Mouse (Mus musculus): ENCODE results near the gene Abcg8.
A peak's percentile ranks its signal among the peaks of the same experiment; 100 is the strongest.

Gene Abcg8

GRCm38 (mm10) chr17:84675951-84676366 is at the start of gene Abcg8:
Gene Abcg8, plus strand, starts transcription at chr17:84676302.
- no peak for DNase-seq (ENCODE audit: low spot score in 2 of 2)

DNA sequence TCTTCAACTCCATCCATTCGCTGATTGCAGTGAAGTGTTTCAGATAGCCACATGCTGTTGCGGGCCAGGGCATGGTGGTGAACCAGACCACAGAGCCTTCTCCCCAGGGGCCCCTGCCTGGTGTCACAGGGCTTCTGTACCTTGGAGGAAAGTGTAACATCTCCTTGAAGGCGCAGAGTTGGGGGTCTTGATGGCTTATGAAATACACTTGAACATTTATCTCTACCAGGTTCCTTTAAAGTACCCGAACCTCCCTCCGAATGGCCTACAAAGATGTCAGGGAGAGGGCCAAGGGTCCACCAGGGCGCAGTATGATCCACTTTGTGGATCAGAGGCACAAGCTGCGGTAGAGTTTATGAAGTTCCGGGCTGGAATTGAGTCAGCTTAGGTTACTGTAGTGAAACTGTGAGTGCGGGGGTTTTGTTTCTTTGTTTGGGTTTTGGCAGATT is 49.2 kb upstream of the Abcg8 start:
- no peak for DNase-seq (ENCODE audit: low spot score in 2 of 2)

DNA sequence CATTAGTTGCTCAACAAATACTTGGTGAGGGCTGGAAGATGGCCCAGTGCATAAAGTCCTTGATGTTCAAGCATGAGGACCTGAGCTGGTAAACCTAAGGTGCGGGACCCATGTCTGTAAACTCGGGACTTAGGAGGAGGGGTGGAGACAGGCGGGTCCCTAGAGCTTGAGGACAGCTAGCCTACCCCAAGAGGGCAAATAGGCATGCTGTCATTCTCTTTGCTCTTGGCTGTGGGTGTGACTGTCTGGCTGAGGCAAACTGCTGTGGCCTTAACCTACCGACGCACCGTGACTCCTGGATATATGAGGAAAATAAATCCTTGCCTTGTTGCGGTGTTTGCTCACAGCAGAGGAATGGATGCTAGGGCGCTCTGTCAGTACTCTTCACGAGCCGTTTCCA is 48.4 kb upstream of the Abcg8 start:
- no peak for DNase-seq (ENCODE audit: low spot score in 2 of 2)

GRCm38 (mm10) chr17:84628611-84629010 is 47.5 kb upstream of the Abcg8 start:
- no peak for DNase-seq (ENCODE audit: low spot score in 2 of 2)

GRCm38 (mm10) chr17:84631836-84632235 is 44.3 kb upstream of the Abcg8 start:
- DNase-seq (ENCODE audit: low spot score in 2 of 2) = no peak

DNA sequence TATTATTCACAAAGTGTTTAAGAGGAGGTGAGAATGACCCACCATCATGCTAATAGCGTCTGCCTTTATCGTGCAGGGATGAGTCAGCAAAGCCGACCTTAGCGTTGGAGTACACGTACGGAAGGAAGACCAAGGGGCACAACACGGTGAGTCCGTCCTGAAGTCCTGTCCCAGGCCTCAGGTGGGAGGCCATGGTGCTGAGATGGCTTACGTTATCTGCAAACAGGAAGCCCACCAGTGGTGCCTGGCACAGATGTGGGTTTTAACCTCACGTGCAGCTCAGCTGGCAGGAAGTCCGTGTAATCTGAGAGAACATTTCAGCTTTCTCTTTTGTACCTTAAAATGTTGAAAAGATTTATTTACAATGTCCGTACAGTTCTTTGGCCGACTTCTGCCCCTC is 42.7 kb upstream of the Abcg8 start:
- DNase-seq (ENCODE audit: low spot score in 2 of 2) = peak; percentile 33 to 48

GRCm38 (mm10) chr17:84636328-84636727 is 39.8 kb upstream of the Abcg8 start:
- DNase-seq (ENCODE audit: low spot score in 2 of 2) = no peak

GRCm38 (mm10) chr17:84637971-84638370 is 38.1 kb upstream of the Abcg8 start:
- DNase-seq (ENCODE audit: low spot score in 2 of 2) = no peak

DNA sequence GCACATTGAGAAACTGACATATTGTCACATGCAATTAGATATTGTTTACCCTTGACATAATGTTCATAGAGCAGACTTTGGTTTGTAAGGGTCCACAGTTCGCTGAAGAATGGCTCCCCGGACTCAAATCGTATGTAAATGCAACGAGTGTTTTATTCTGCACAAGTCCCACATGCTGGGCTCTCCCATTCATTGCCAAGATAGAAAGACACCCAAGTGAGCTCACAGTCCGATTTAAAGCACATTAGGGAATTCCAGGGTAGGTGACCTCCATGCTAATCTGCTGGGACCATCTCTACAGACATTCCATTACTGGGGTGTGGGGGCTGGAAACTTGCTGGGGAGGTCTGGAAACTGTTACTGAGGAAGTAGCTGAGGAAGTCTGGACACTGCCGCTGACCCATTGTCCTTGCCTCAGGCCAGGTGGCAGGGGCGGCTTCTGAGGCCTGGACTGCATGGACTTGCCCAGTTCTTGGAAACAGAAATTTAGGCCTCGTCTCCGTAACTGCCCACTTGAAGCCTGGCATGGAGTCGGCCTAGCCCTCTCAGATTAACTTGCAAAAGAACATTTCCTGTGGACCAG is 36.2 kb upstream of the Abcg8 start:
- no peak for DNase-seq (ENCODE audit: low spot score in 2 of 2)

GRCm38 (mm10) chr17:84641893-84642292 is 34.2 kb upstream of the Abcg8 start:
- peak; percentile 35 to 63 for DNase-seq (ENCODE audit: low spot score in 2 of 2)

DNA sequence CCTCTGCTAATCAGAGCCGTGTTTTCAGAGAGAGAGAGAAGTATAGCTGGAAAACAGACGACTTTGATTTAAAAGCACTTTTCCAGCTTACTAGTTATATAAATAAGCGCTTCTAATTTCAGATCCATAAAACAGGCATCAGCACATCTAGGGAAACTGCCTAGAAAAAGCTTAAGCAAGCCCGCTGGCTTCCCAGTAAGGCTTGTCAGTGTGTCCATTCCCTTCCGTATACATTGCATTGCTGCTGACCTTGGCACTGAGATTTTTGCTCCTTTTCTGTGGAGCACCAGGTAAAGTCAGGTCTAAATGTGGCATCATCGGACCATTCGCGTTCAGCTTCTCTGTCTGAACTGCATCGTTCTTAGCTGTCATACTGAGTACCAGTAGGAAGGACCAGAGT is 33.8 kb upstream of the Abcg8 start:
- no peak for DNase-seq (ENCODE audit: low spot score in 2 of 2)

DNA sequence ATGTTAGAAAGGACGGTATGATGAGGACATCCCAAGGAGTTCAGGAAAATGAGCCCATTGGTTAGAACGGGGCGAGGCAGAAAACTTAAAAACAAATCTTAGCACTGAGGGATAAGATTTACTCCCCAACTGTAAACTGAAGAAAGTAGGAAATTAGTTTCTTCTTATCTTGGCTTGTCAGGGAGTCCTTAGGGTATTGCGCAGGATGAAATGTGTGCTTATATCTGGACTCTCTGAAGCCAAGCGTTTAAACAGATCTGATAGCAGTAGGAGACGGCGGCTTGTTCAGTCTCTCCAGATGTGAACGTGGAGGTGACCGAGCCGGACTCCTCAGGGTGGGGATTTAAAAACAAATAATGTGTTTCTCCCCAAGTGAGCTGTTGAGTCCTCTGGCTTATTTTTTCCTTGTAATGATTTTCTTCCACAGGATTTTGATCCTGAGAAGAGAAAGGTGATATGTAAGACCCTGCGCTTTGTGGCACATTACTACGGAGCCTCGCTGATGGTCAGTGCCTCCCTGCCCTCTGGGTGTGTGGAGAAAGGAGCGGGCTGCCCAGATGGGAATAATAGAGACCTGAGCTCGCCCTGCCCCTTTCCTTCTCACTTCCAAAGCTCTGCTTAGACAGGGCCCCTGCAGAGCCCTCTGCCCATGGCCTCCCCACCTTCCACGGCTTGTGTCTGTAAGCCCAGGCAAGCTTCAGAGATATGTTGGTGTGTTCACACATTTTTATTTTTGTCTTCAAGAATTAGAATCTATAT is 31.6 kb upstream of the Abcg8 start:
- DNase-seq (ENCODE audit: low spot score in 2 of 2) = no peak

GRCm38 (mm10) chr17:84645119-84645518 is 31.0 kb upstream of the Abcg8 start:
- DNase-seq (ENCODE audit: low spot score in 2 of 2) = no peak

GRCm38 (mm10) chr17:84645894-84646293 is 30.2 kb upstream of the Abcg8 start:
- DNase-seq (ENCODE audit: low spot score in 2 of 2) = no peak

DNA sequence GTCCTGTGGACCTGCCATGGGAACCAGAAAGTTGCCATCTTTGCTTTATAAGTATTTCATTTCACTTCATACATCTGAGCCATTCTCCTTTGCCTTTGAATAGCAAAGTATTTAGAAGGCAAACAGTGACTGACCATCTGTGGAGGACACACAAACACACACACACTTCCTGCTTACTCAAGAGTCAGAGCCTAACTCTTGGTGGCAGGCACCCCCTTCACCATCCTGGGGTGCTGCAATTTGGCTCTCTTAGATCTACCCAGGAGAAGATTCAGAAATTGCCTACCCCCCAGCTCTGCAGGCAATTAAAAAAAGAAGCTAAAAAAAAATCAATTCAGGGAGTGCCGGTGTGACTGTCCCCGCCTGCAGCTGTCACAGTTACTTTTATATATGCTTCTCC is 29.6 kb upstream of the Abcg8 start:
- DNase-seq (ENCODE audit: low spot score in 2 of 2) = no peak

GRCm38 (mm10) chr17:84647630-84648029 is 28.5 kb upstream of the Abcg8 start:
- no peak for DNase-seq (ENCODE audit: low spot score in 2 of 2)

GRCm38 (mm10) chr17:84650302-84651017 is 25.6 kb upstream of the Abcg8 start:
- DNase-seq (ENCODE audit: low spot score in 2 of 2) = no peak

- DNase-seq (ENCODE audit: low spot score in 2 of 2) = no peak
Measured at GRCm38 (mm10) chr17:84653544-84653943, 22.6 kb upstream of the Abcg8 start.

DNA sequence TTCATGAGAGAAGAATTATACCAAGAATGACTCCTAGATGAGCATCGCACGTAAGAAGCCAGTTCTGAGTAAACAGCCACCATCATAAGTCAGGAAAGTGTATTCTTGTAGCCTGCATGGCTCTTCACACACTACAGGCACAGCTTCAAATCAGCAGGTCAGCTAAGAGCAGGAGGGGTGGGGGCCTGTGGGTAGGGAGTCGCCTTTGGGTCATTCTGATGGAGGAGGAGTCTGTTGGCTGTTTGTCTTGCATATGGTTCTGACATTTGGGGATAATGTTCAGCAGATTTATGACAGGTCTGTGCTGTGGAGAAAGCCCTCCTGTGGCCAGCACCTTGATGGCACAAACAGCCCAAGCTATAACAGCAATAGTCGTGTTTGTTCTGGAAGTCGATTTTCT is 19.9 kb upstream of the Abcg8 start:
- no peak for DNase-seq (ENCODE audit: low spot score in 2 of 2)

DNA sequence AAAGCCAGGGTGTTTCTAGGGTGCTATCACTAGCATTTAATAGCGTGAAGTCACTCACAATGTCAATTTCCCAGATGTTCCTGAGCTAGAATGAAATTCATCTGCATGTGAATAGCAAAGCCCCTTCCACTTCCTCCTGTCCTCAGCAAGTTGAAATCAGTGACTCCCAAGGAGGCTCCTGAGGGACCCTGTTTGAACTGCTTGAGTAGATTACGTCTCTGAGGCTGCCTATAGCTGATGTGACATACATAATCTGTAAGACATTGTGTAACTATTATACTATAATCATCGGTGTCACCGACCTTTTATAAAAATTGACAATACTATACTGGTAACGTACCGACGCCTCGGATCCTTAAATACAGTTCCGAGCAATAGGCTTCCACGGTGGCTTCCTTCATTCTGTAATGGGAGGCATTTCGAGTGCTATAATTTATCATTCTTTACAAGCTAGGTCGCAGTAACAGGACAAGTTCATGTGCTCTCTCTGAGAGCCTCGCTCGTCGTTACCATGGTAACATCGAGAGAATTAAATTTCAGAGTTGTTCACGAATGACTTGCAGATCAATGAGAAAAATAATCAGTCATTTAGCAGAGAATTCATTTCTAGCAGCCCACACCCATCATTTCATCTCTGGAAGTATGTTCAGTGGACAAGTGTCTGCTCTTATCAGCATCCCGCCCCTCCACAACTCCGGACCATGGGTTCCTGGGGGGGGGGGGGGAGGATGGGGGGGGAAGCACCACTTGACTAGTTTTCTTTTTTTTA is 19.3 kb upstream of the Abcg8 start:
- DNase-seq (ENCODE audit: low spot score in 2 of 2) = no peak

DNA sequence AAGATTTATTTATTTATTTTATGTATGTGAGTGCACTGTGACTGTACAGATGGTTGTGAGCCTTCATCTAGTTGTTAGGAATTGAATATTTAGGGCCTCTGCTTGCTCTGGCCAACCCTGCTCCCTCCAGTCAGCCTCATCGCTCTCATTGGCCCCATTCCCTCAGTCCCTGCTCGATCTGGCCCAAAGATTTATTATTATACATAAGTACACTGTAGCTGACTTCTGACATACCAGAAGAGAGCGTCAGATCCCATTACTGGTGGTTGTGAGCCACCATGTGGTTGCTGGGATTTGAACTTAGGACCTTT is 18.7 kb upstream of the Abcg8 start:
- DNase-seq (ENCODE audit: low spot score in 2 of 2) = no peak

GRCm38 (mm10) chr17:84657782-84658181 is 18.3 kb upstream of the Abcg8 start:
- DNase-seq (ENCODE audit: low spot score in 2 of 2) = no peak
